Mouse (Mus musculus) brain, embryonic 18.5 days (tissue): ENCODE measurements around the gene Fam213b.

Experiments used
- DNase-seq: peaks from one replicate; pipeline ENCODE4 v3.0.0-alpha.2; 2012; ENCODE audit warnings: low read depth, low spot score

The Fam213b gene

GRCm38 (mm10) chr4:154880730-154881129 lies 18.2 kb downstream of the Fam213b start:
- DNase-seq = no peak

DNA sequence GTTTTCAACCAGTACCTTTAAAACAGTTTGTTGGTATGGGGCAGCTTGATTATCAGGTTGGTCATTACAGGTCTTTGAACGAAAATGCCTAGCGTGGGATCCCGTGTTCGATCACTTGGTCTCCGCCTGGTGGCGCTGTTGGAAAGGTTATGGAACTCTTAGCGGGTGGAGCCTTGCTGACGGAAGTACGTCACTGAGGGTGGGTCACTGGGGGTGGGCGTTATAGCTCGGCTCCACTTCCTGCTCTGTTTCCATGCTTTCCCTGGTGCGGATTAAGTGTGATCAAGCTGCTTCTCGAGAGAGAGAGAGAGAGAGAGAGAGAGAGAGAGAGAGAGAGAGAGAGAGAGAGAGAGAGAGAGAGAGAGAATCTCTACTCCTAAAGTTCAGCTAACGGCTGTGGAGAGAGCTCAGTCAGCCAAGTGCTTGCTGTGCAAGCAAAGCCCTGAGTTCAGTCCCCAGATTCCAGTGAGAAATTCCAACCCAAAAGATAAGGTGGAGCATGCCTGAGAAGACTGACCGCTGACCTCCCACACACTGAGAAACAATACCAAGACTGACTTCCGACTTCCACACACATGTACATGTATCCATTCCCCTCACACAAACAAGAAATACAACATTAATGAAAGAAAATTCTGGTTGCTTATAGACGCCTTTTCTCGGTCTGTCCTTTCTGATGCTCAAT lies 20.9 kb downstream of the Fam213b start:
- peak; percentile 87 for DNase-seq

DNA sequence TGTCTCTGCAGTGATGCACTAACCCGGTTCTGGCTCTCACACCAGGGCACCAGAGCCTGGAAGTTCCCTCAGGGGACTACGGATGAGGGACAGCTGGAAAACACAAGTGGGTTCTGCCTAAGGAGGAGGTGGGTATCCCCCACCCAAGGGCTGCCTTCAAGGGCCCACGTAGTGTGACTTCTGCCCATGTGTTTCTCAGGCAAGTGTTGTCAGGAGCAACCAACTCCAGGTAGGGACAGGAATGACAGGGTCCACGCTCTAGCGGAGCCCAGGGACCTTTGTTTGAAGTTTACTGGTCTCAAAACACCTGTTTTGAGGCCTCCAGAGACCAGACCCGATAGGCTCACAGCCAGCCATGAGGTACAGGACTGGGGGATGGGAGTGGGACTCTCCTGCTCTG lies 25.7 kb downstream of the Fam213b start:
- DNase-seq = no peak

- no peak for DNase-seq
These were observed 27.1 kb downstream of the Fam213b start for GRCm38 (mm10) chr4:154871757-154872251.

DNA sequence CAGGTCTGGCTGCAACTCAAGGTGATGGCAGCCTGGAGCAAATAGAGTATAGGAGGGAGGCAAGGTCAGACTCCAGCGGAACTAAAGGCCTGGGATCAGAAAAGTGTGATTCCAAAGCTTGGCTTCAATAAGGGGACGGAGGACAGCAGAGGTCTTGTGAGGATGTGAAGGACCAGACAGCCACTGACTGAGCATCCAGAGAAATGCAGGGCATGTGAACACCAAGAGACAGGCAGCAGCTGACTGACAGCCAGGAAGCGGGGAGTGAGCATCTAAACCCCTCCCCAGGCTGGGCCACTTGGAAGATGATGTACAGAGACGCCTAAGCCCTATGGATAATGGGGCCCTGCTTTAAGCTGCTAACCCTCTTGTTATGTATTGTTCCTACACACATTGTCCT lies 28.2 kb downstream of the Fam213b start:
- no peak for DNase-seq

DNA sequence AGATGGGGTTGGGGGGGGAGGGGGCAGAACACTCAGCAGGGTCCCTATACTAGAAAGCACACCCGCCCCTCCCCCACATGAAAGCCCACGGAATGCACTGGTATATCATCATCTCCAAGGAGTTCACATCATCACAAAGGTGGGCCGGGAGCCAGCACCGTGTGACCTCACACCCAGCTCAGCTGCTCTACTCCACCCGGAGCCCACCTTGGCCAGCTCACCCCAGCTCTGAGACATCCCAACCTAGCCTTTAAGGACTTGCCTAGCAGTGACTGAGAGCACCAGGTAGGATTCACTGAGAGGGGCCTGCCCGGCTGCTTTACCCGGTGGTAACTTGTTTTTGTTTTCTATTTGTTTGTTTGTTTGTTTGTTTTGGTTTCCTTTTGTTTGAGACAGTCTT lies 29.5 kb downstream of the Fam213b start, which contains the start of gene Mmel1:
Mmel1 (plus strand) TSS at position 146 of the 400 bp plus-strand sequence.
- no peak for DNase-seq

GRCm38 (mm10) chr4:154867257-154867656 lies 31.7 kb downstream of the Fam213b start:
- DNase-seq = no peak

DNA sequence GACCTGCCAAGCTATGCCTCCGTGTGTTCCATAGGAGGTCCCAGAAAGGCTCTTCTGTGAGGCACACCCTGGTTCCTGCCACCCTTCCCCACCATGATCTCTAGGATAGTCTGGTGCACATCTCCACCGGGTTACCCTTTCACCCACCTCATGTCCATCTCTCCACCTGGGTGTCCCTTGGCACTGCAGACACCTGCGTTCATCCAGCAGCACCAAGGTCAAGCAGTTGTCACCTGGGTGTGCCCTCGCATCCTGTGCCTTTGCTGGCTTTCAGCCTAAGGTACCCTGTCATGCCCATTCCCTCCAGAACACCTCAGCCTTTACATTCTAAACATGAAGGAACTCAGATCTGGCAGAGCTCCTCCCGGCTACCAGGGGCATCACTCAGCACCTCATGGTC lies 32.5 kb downstream of the Fam213b start:
- no peak for DNase-seq

GRCm38 (mm10) chr4:154864961-154865760 lies 33.8 kb downstream of the Fam213b start:
- no peak for DNase-seq

GRCm38 (mm10) chr4:154864271-154864771 lies 34.6 kb downstream of the Fam213b start:
- DNase-seq = peak; percentile 78

- DNase-seq = no peak
These were observed 35.4 kb downstream of the Fam213b start for GRCm38 (mm10) chr4:154863436-154863935.

DNA sequence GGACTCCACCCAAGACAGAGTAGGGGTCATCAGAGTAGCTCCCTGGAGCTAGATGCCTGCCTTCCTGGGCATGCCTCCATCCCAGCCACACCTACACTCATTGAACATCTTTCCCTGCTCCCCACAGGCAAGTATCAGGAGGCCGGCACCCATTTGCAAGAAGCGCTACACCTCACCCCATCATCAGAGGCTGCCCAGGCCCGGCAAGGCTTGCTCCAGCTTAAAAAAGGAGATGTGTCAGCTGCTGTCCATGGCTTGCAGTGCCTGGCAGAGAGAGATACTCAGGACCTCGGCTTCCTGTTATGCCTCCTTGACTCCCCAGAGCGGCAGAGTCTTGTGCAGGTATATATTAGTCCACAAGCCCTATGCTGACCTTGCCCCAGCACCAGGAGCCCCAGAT lies 37.0 kb downstream of the Fam213b start:
- DNase-seq = no peak

GRCm38 (mm10) chr4:154858601-154859000 lies 40.3 kb downstream of the Fam213b start:
- DNase-seq = no peak

GRCm38 (mm10) chr4:154857366-154858240 lies 41.3 kb downstream of the Fam213b start:
- no peak for DNase-seq

GRCm38 (mm10) chr4:154856882-154857281 lies 42.1 kb downstream of the Fam213b start:
- DNase-seq = no peak

DNA sequence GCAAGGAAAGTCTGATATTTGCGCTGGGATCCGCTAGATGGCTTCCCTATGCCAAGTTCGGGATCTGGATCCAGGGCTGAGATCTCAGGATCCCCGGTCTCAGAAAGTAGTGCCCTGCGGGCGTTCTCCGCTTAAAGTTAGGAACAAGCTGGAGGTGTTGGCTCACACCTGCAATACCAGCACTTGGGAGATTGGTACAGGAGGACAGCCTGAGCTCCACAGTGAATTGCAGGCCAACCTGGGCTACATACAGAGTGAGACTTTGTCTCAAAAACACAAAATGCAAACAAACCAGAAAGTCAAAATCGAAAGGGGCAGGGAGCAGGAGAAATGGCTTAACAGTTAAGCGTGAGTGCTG lies 42.5 kb downstream of the Fam213b start:
- no peak for DNase-seq

DNA sequence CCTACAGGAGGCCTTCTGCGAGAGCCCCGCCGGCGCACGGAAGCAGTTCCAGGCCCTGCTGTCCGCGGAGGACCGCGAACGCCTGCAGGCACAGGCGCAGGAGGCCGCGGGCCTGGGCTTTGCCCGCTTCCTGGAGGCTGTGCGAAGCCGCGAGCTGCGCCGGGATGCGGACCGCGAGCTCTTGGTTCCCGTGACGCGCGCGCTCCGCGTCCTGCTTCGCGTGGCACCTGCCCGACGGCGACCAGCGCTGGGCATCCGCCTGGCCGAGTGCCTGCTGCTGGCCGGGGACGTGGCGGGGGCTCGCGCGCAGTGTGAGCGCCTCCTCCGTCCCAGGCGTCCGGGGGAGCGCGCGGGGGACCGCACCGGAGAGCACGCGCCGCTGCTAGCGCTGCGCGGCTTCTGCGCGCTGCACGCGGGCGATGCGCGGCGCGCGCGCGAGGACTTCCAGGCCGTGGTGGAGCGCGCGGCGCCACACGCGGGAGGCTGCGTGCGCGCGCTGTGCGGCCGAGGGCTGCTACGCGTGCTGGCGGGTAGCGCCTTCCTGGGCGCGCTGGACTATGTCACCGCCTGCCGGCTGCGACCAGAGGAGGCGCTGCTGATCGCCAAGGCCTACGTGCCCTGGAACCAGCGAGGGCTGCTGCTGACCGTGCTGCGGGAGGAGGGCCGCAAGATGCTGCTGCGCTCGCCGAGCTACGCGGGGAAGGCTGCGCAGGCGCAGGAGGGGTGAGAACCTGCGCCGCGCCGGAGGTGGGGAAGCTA lies 43.0 kb downstream of the Fam213b start:
- peak; percentile 89 for DNase-seq

GRCm38 (mm10) chr4:154854676-154855345 lies 44.1 kb downstream of the Fam213b start:
- no peak for DNase-seq

DNA sequence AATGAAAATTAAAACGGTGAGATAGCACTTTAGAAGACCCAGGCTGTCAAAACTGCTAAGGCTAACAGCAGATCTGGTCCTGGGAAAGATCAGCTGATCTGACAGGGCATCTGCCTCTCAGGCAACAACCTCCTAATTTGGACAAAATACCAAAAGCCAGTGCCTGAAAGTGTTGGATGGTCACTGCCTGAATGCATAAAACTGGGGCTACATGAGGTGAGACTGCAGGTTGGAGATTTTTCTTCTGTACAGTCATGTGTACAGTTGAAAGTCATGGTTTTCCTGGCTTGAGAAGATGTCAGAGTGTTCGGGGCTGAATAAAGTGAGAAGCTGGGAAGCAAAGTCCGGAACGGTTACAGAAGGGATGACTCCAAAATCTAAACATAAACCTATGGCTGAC lies 45.1 kb downstream of the Fam213b start:
- no peak for DNase-seq

GRCm38 (mm10) chr4:154852696-154853095 lies 46.2 kb downstream of the Fam213b start:
- DNase-seq = no peak
